Mouse (Mus musculus): ENCODE results near the gene Igfbp4.

Igfbp4 gene

DNA sequence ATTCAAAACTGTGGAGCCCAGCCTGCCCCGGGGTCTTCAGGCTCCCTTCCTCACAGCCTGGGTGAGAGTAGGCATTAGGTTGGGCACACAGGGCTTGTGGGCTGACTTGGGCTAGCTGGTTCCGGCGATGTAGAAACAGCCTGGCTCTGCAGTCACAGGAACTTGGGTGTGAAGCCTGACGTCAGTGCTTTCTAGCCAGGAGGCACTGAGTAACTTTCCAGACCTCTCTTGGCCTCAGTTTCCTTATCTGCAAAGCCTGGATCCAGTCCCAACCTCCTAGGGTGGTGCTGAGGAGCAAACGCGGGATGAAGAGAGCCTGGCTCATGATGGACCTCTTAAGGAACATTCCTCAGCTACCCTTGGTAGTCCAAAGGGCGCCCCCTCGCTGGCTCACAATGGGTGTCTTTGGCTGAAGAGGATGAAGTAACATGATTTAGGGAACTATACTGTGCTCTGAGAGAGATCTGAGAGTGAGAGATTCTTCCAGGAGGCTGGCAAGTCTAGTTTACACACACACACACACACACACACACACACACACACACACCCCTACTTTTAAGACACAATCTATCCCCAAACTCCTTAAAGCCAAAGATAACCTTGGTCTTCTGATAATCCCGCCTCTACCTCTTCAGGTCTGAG lies 40.0 kb downstream of the Igfbp4 start:
- DNase-seq (ENCODE audit: low spot score in 2 of 2) = no peak

DNA sequence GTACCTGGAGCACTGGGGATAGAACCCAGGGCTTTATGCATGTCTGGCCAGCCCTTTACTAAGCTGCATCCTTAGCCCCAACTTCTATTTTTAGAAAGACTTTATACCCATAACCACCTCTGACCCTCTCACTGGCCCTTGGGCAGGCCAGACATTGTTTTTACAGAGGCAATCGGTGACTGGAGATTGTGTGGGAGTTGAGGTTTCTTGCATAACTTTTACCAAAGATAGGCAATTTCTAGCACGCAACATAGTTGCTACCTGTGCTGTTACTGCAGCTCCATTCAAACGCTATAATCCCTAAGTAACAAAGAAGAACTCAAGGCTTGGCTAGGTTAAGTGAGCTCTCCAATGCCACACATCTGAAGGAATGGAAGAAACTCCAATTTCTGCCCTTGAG lies 40.5 kb downstream of the Igfbp4 start:
- DNase-seq (ENCODE audit: low spot score in 2 of 2) = no peak

DNA sequence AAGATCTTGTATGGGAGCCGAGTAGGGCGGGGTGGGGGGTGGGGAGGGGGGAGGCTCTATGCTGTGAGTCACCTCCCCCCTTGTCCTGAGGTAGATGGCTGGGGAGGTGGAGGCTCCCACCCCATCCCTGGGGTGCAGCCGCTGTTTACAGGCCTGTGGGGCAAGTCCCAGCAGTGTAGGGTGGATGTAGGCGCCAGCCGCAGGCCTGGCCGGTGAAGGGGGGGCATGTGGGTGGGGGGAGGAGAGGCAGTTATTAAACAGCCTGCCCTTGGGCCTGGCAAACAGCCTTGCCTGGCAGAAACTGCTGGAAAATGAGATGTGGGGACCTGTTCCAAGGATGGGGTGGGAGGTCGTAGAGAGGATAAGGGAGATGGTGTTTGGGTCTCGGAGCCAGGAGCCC lies 41.1 kb downstream of the Igfbp4 start:
- no peak for DNase-seq (ENCODE audit: low spot score in 2 of 2)

DNA sequence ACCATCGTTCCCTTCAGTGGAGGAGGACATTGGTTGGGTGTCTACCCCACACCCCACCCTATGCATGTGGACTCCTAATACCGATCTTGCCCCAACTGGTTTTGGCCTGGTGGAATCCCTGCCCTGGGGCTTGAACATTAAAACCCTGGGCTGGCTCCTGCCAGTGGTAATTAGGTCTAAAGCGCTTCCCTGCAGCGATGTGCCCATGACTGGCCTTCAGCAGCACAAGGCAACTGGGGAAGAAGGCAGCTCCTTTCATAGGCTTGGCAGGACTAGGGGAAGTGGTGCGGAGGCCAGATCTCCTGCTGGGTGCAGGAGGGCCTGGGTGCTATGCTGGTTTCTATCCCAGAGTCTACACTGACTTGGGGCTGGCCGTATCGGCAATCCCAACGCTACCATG lies 42.5 kb downstream of the Igfbp4 start:
- no peak for DNase-seq (ENCODE audit: low spot score in 2 of 2)

DNA sequence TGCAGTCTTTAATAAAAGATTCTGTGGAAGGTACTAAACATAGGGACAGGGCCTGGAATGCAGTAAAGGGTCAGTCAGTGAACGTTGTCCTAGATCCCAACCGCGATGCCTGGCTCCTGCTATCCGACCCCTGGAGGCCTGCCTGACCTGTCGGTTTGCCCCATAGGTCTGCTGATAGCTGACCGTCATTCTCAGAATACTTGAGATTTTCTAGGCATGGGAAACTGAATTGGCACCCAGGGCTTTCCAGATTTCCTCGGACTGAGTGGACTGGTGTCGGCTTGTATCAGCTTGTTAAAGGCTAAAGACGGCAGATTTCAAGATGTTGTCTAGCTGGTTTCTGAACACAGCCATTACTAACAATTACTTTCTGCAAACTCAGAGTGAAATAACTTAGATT lies 43.3 kb downstream of the Igfbp4 start:
- DNase-seq (ENCODE audit: low spot score in 2 of 2) = no peak

DNA sequence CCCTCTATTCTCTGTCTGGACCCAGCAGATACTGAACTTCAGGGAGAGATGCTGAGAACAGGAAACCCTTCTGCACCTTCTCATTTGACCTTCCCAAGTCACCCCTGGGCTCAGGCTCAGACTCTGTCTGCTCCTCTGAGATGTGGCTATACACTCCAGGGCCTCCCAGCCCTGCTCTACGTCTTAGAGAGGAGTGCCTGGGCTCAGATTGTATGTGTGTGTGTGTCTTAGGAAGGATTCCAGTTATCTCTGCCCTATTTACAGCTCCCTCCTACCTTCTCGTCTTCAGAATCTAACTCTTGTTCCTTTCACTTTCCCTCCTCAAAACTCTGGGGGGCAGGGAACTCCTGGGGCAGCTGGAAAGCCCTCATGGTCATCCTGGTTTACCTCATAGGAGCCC lies 47.4 kb downstream of the Igfbp4 start:
- no peak for DNase-seq (ENCODE audit: low spot score in 2 of 2)

DNA sequence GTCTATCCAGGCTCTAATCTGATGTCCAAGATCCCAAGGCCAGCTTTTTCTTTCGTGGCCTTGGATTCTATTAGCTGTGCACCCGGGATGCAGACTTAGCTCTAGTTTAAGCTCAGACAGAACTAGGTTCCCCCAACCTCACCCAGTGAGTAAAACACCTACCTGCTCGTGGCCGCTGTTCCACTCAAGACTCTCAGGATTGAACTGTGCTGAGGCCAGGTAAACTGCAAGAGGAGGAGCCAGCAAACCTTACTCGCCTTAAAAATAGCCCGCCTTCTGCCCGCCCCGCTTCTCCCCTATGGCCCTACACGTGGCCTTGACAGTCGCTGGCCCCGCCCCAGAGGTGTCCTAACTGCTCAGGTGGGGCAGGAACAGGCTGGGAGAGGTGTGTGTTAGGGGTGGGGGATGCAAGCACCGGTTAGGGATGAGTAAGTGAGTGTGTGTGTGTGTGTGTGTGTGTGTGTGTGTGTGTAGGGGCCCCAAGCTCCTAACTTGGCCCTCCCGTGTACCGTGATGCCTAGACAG lies 48.1 kb downstream of the Igfbp4 start, which contains the start of gene Tns4:
Gene Tns4 (minus strand): TSS at position 230 of the 525 bp plus-strand sequence.
- DNase-seq (ENCODE audit: low spot score in 2 of 2) = no peak

DNA sequence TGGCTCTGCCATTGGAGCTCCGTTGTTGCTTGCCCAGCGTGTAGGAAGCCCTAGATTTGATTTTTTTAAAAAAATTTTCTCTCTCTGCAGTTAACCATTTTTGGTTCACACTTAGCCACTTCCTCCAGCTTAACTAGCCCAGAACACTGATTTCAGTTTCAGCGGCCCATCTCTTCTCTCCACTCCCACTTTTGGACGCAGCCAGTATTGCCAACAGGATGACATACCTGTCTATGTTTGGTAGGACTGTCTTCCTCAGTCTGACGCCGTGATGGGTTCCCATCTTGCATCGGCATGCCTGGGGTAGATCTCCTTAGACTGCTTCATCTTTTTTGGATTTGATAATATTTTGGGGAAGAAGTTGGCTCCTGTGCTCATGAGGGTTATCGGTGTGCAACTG lies 49.3 kb downstream of the Igfbp4 start:
- peak; percentile 14 to 25 for DNase-seq (ENCODE audit: low spot score in 2 of 2)

DNA sequence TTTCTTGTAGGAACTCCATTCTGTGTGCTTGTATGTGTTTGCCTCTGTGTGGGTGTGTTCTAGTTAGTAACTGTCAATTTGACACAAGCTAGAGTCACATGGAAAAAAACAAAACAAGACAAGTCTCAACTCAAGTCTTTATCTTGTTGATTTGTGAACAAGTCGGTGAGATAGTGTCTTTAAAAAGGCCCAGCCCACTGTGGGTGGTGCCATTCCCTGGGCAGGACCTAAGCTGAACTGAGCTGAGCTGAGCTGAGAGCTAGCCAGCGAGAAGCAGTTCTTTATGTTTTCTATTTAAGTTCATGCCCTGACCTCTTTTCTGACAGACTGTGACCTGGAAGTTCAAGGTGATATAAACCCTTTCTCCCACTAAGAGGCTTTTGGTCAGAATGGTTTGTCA lies 50.6 kb downstream of the Igfbp4 start:
- DNase-seq (ENCODE audit: low spot score in 2 of 2) = no peak

DNA sequence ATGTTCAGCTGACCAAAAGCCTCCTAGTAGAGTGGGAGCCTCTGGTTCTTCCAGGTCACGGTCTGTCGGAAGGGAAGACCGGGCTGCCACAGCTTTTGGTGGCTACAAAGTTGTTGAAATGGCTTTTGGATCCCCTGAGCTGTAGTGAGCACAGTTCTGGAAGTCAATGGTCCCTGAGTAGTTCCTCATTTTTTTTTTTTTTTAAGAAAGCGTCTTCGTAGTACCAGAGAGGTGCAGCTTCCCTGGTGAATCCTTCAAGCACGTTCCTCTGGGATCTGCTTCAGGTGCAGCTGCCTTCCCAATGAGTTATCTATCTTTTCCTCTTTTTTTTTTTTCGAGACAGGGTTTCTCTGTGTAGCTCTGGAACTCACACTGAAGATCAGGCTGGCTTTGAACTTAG lies 52.7 kb downstream of the Igfbp4 start:
- no peak for DNase-seq (ENCODE audit: low spot score in 2 of 2)

DNA sequence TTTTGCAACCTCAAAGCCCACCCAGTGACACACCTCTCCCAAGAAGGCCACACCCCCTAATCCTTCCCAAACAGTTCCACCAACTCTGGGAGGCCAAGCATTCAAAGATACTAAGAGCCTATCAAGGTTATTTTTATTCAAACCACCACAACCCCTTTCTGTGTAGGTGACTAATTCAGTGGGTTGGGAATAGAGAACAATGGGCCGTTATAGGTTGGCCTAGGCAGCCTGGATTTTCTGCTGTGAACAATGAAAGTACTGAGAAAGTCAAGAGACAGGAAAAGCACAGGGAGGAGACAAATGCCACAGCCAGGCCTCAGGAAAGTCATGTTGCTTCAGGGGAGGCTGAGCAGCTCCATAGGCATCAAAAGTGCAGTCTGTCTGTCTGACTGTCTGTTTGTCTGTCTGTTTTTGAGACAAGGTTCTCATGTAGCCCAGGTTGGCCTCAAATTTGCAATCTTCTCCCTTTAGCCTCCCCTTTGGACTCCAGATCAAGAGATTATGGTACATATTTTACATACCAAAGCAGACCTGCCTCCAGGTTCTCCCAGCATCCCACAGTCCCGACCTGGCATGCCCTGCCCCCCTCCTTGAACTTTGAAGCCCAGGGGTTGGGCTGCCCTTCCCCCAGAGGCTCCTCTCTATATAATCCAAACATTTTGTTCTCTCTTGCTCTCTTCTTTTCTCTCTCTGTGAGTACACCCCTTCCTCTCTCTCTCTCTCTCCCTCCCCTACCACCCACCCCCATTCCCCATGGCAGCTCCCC lies 54.0 kb downstream of the Igfbp4 start:
- no peak for DNase-seq (ENCODE audit: low spot score in 2 of 2)

DNA sequence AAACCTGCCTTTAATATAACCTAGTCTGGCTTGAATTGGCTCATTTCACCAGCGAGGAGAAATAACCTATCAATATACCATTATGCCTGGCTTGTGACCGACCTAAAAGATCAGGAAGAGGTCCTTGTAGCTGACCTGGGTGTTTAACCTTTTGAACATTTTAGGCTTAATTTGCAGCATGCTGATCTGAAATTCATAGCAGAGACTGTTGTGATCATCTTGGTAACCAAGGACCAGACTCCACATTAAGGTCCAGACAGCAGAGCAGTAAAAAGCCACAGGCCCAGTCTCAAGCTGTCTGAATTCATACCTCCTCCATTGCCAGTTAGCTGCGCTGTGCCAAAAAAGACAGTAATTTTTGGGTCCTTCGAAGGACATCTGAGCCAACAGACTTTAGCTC lies 54.7 kb downstream of the Igfbp4 start:
- DNase-seq (ENCODE audit: low spot score in 2 of 2) = no peak

DNA sequence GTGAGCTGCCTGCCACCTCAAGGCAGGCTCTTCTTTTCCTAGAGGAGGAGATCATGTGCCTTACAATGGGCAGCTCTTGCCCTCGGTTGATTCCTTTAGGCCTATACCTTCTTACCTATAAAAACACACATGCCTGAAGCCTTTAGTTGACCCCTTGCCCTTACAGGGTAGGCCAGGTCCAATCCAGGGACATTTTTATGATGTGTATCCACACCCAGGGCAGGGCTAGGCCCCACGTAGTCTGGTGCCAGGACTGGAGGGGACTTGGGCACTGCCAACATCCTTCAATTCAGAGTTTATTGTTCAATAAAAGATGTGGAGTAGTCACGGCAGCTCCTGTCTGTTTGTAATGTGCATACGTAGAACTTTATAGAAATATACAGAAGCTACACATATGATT lies 55.4 kb downstream of the Igfbp4 start:
- DNase-seq (ENCODE audit: low spot score in 2 of 2) = no peak

DNA sequence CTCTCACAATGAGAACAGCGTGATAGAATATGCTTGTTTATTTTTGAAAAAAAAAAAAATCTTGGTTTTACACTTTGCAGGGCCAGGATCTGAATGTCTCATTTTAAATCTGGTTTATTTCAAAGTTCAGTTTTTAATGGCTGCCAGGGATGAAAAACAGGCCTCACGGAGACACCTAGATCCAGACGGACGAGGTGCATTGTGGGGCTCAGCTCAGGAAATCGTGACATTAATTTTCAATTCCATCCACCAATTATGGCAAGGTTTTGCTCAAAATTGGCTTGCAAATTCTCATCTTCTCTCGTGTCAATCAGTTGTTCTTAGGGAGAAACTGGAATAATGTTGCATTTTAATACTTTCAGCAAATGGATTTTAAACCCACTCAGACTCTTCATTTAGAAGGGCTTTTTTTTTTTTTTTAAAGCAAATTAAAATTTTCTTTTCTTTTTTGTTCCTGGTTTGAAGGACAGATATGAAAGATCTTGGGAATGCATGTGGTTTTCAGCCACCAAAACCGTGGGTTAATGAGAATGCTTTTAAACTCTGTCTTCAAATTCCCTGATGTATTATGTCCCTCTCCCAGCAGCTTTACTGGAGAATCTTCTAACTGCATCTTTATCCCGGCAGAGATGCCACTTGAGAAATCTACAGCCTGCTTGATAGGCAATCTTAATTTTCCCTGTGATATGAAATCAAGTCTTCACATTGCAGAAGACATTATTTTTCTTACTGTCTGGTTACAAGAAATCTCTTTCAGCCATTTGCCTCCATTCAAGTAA lies 56.1 kb downstream of the Igfbp4 start:
- no peak for DNase-seq (ENCODE audit: low spot score in 2 of 2)

DNA sequence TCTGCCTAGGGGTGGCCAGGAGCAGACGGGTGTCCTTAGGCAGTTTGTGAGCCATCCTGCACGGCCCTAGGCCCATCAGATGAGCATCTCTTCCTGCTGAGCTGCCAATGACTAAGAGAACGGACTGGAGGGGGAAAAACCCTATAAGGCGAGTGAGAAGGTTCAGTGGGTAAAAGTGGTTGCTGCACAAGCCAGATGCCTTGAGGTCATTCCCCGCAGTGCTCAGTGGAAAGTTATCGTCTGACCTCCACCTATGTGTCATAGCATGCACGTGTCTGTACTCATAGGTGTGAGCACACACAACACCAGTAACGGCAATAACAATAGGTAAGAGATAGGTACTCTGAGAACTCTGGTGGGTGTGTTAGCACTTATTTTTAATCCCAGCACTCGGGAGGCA lies 57.9 kb downstream of the Igfbp4 start:
- no peak for DNase-seq (ENCODE audit: low spot score in 2 of 2)

DNA sequence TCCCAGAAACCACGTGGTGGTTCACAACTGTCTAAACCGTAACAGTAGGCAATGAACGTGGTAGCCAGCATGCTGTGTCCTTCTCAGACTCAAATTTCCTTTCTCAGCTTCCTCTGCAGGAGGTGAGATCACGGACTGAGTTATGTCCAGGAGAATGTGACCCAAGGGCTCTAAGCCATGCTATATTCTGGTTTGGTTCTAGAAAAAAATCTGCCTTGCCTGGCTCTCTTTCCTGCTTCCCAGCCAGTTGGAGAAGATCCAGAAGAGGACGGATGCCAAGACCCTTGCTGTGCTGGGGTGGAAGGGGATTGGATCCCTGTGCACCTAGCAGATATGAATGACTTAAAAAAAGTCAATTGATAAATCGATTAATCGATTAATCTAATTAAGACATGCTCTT lies 58.5 kb downstream of the Igfbp4 start:
- DNase-seq (ENCODE audit: low spot score in 2 of 2) = no peak

DNA sequence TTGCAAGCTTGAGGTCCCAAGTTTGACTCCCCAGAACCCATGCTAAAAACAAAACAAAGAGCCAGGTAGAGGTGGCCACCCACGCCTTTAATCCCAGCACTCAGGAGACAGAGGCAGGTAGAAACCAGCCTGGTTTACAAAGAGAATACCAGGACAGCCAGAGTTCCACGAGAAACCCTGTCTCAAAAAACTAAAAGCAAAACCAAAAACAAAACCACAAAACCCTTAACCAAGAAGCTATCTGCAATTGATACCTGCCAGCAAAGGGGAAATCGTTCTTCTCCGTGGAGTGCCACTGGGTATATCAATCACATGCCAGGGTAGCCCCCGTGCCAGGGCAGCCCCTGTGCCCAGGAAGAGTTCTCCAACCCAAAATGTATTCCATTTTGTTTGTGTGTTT lies 59.2 kb downstream of the Igfbp4 start:
- no peak for DNase-seq (ENCODE audit: low spot score in 2 of 2)

DNA sequence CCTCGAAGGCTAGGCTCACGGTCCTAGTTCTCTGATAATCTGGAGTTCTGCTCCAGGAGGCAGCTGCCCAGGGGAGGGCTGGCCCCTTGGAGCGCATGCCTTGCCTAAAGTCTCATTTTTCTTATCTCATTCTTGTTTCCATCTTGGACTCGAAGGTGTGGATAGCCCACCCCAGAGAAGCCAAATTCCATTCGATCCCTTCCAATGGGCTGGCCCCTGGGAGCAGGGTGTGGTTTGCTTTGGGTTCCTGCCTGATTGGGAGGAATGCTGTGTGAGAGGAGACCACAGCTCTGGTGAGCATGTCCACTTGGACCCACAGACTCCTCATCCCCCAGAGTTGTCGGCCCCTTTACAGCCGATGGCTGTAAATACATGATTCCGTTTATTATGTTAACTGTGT lies 60.6 kb downstream of the Igfbp4 start:
- no peak for DNase-seq (ENCODE audit: low spot score in 2 of 2)

DNA sequence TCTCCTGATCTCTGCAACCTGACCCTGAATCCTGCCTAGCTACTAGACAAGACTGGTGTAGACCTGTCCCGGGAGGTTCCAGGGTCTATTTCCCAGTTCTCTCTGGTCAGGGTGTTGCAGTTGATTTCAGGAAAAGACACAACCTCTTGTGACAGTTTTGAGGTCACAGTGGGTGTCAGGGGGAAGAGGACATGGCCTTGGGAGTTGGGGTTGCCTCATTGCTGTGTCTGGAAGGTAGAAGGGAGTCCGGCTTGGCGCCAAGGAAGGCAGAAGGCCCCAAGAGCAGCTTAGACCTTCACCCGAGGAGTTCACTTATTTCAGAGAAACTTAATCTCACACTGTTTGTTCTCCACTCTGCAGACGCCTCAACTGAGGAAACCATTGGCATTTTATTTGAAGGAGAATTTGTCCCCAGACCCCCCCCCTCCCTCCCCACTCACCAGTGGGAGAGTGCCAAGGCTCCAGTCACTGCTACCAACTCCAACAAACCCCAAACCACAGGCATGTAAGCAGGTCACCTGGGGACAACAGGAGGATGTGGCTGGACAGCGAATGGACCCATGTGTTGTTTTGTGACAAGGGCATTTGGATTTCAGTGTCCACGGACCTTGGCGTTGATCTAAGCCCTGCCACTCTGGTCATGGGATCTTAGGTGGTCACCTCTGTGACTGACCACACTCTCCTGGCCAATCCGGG lies 61.7 kb downstream of the Igfbp4 start:
- no peak for DNase-seq (ENCODE audit: low spot score in 2 of 2)

Measured in spleen, postnatal 36 days (tissue).